Mouse (Mus musculus): ENCODE measurements at regions not wholly inside any gene's neighbourhood (a gene's known extent, or its start where the extent isn't known, plus 50 kb on each side); places are given as distances from the start of the nearest gene placed in this dataset.

GRCm38 (mm10) chr10:21785110-21785509 is 96.9 kb upstream of the Sgk1 start:
- Histone ChIP-seq H3K4me3 (ENCODE audit: insufficient read depth, low read length) (no peak overlapping the region), H3K27ac (ENCODE audit: insufficient read depth, low read length) (no peak overlapping the region), H3K4me1 (ENCODE audit: control insufficient read depth, insufficient read depth, low read length) (peaks cover 1% of the 10 kb centered on the region; the same call in 1 of the 2 replicates)
- no peak for TF ChIP-seq CTCF (IDR thresholded peaks at IDR 0.05; ENCODE audit: extremely low read depth, insufficient read depth, low read length)
- no peak for TF ChIP-seq POLR2A (IDR thresholded peaks at IDR 0.05; ENCODE audit: extremely low read depth, insufficient read depth, low read length)

GRCm38 (mm10) chr10:21785785-21786184 is 96.2 kb upstream of the Sgk1 start:
- no peak overlapping the region for H3K27ac ChIP-seq (ENCODE audit: insufficient read depth, low read length)
- H3K4me3 ChIP-seq (ENCODE audit: insufficient read depth, low read length) = no peak overlapping the region
- H3K4me1 ChIP-seq (ENCODE audit: control insufficient read depth, insufficient read depth, low read length) = peaks cover 3% of the 10 kb centered on the region; the same call in 1 of the 2 replicates
- TF ChIP-seq CTCF (IDR thresholded peaks at IDR 0.05; ENCODE audit: extremely low read depth, insufficient read depth, low read length) (no peak), POLR2A (IDR thresholded peaks at IDR 0.05; ENCODE audit: extremely low read depth, insufficient read depth, low read length) (no peak)

GRCm38 (mm10) chr10:21789847-21790530 is 92.0 kb upstream of the Sgk1 start:
- peaks cover 2% of the 10 kb centered on the region; the same call in 1 of the 2 replicates for H3K4me1 ChIP-seq (ENCODE audit: control insufficient read depth, insufficient read depth, low read length)
- H3K4me3 ChIP-seq (ENCODE audit: insufficient read depth, low read length) = no peak overlapping the region
- TF ChIP-seq POLR2A (IDR thresholded peaks at IDR 0.05; ENCODE audit: extremely low read depth, insufficient read depth, low read length) = no peak
- no peak for TF ChIP-seq CTCF (IDR thresholded peaks at IDR 0.05; ENCODE audit: extremely low read depth, insufficient read depth, low read length)
- no peak overlapping the region for H3K27ac ChIP-seq (ENCODE audit: insufficient read depth, low read length)

GRCm38 (mm10) chr10:21790991-21791390 is 91.0 kb upstream of the Sgk1 start:
- no peak overlapping the region for H3K27ac ChIP-seq (ENCODE audit: insufficient read depth, low read length)
- TF ChIP-seq POLR2A (IDR thresholded peaks at IDR 0.05; ENCODE audit: extremely low read depth, insufficient read depth, low read length) (no peak), CTCF (IDR thresholded peaks at IDR 0.05; ENCODE audit: extremely low read depth, insufficient read depth, low read length) (no peak)
- H3K4me3 ChIP-seq (ENCODE audit: insufficient read depth, low read length) = no peak overlapping the region
- H3K4me1 ChIP-seq (ENCODE audit: control insufficient read depth, insufficient read depth, low read length) = peaks cover 2% of the 10 kb centered on the region; the same call in 1 of the 2 replicates

GRCm38 (mm10) chr10:21792431-21792830 is 89.6 kb upstream of the Sgk1 start:
- Histone ChIP-seq H3K27ac (ENCODE audit: insufficient read depth, low read length) (no peak overlapping the region), H3K4me3 (ENCODE audit: insufficient read depth, low read length) (no peak overlapping the region), H3K4me1 (ENCODE audit: control insufficient read depth, insufficient read depth, low read length) (peaks cover 2% of the 10 kb centered on the region; the same call in 1 of the 2 replicates)
- no peak for TF ChIP-seq POLR2A (IDR thresholded peaks at IDR 0.05; ENCODE audit: extremely low read depth, insufficient read depth, low read length)
- no peak for TF ChIP-seq CTCF (IDR thresholded peaks at IDR 0.05; ENCODE audit: extremely low read depth, insufficient read depth, low read length)

GRCm38 (mm10) chr10:21793641-21794040 is 88.3 kb upstream of the Sgk1 start:
- no peak for TF ChIP-seq POLR2A (IDR thresholded peaks at IDR 0.05; ENCODE audit: extremely low read depth, insufficient read depth, low read length)
- no peak for TF ChIP-seq CTCF (IDR thresholded peaks at IDR 0.05; ENCODE audit: extremely low read depth, insufficient read depth, low read length)
- Histone ChIP-seq H3K27ac (ENCODE audit: insufficient read depth, low read length) (no peak overlapping the region), H3K4me1 (ENCODE audit: control insufficient read depth, insufficient read depth, low read length) (peaks cover 2% of the 10 kb centered on the region; the same call in 1 of the 2 replicates), H3K4me3 (ENCODE audit: insufficient read depth, low read length) (no peak overlapping the region)

GRCm38 (mm10) chr10:21796386-21796785 is 85.6 kb upstream of the Sgk1 start:
- H3K4me3 ChIP-seq (ENCODE audit: insufficient read depth, low read length) = no peak overlapping the region
- no peaks in the 10 kb centered on the region for H3K4me1 ChIP-seq (ENCODE audit: control insufficient read depth, insufficient read depth, low read length)
- H3K27ac ChIP-seq (ENCODE audit: insufficient read depth, low read length) = no peak overlapping the region
- TF ChIP-seq POLR2A (IDR thresholded peaks at IDR 0.05; ENCODE audit: extremely low read depth, insufficient read depth, low read length) = no peak
- TF ChIP-seq CTCF (IDR thresholded peaks at IDR 0.05; ENCODE audit: extremely low read depth, insufficient read depth, low read length) = no peak

- Histone ChIP-seq H3K4me3 (ENCODE audit: insufficient read depth, low read length) (no peak overlapping the region), H3K27ac (ENCODE audit: insufficient read depth, low read length) (no peak overlapping the region), H3K4me1 (ENCODE audit: control insufficient read depth, insufficient read depth, low read length) (no peaks in the 10 kb centered on the region)
- TF ChIP-seq POLR2A (IDR thresholded peaks at IDR 0.05; ENCODE audit: extremely low read depth, insufficient read depth, low read length) (no peak), CTCF (IDR thresholded peaks at IDR 0.05; ENCODE audit: extremely low read depth, insufficient read depth, low read length) (no peak)
These were observed 83.9 kb upstream of the Sgk1 start for GRCm38 (mm10) chr10:21798103-21798502.

GRCm38 (mm10) chr10:21801556-21801955 is 80.4 kb upstream of the Sgk1 start:
- Histone ChIP-seq H3K27ac (ENCODE audit: insufficient read depth, low read length) (no peak overlapping the region), H3K4me1 (ENCODE audit: control insufficient read depth, insufficient read depth, low read length) (no peaks in the 10 kb centered on the region), H3K4me3 (ENCODE audit: insufficient read depth, low read length) (no peak overlapping the region)
- no peak for TF ChIP-seq POLR2A (IDR thresholded peaks at IDR 0.05; ENCODE audit: extremely low read depth, insufficient read depth, low read length)

- Histone ChIP-seq H3K27ac (ENCODE audit: insufficient read depth, low read length) (no peak overlapping the region), H3K4me3 (ENCODE audit: insufficient read depth, low read length) (no peak overlapping the region), H3K4me1 (ENCODE audit: control insufficient read depth, insufficient read depth, low read length) (no peaks in the 10 kb centered on the region)
- TF ChIP-seq CTCF (IDR thresholded peaks at IDR 0.05; ENCODE audit: extremely low read depth, insufficient read depth, low read length) = no peak
- no peak for TF ChIP-seq POLR2A (IDR thresholded peaks at IDR 0.05; ENCODE audit: extremely low read depth, insufficient read depth, low read length)
These were observed 78.8 kb upstream of the Sgk1 start for GRCm38 (mm10) chr10:21803184-21803583.

All from cortical plate, adult 2 months (tissue).